Mouse (Mus musculus): ENCODE measurements around the gene Fkbp7. TPM values are rescaled to one million over a fixed set of nuclear protein-coding genes. Genes with fewer than 3 reads are reported as not detected.

The Fkbp7 gene
- 57.6 and 57.9 TPM in 2 replicates for polyA plus RNA-seq (2014; fragmentation: Nextera tagmentation; extraction: Ambion mirVana)

DNA sequence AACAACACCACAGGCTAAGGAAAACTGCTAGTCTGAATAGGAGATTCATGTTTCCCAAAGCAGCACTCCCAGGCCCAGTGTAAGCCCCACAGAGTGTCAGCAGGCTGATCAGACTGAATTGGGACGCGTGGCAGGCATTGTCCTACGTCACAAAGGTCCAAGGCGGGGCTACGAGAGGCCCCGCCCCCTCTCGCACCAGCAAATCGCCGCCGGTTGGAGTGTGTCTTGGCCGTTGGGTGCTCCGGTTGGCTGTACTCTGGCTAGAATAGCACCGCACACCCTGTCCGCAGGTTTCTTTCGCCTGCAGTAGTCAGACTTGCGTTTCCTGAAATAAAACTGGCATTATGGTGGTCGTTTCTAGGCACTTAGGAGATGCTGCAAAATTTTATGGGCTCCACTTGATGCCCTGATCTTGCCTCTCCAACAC is at the start of gene Fkbp7:
Gene Fkbp7, minus strand, starts transcription at position 151 of the 427 bp plus-strand sequence.
- H3K27ac ChIP-seq (ENCODE audit: low read depth): peak within 1 kb of the TSS; percentile 82
- under 1% methylated on average over 17 of the region's 17 CpGs for WGBS
- H3K9me3 ChIP-seq (ENCODE audit: control insufficient read depth, low read length): no peaks in the 10 kb centered on the region
- H3K36me3 ChIP-seq (ENCODE audit: control insufficient read depth, insufficient read depth, low read length): peaks cover 10% of the 10 kb centered on the region
- peak within 1 kb of the TSS; percentile 79 for H3K4me2 ChIP-seq (ENCODE audit: low read length)
- H3K4me1 ChIP-seq (replicated peaks; ENCODE audit: control insufficient read depth, insufficient read depth, low read length): peaks cover 9% of the 10 kb centered on the region
- peak within 1 kb of the TSS; percentile 67 for H3K9ac ChIP-seq (ENCODE audit: low read length)
- peak; percentile 98 for DNase-seq (ENCODE audit: low spot score)
- peak within 1 kb of the TSS; percentile 55 for H3K4me3 ChIP-seq (ENCODE audit: low read depth, low read length)
- ATAC-seq (replicated peaks; ENCODE audit: low FRiP score, low TSS enrichment, low read depth): peak; percentile 89
- H3K27me3 ChIP-seq (replicated peaks; ENCODE audit: control insufficient read depth, insufficient read depth, low read length): no peaks in the 10 kb centered on the region

- H3K4me3 ChIP-seq (ENCODE audit: low read depth, low read length): no peak overlapping the region
- no peak overlapping the region for H3K9ac ChIP-seq (ENCODE audit: low read length)
- no peaks in the 10 kb centered on the region for H3K27me3 ChIP-seq (replicated peaks; ENCODE audit: control insufficient read depth, insufficient read depth, low read length)
- DNase-seq (ENCODE audit: low spot score) (no peak), ATAC-seq (replicated peaks; ENCODE audit: low FRiP score, low TSS enrichment, low read depth) (no peak)
- WGBS: 96% methylated on average over 14 of the region's 14 CpGs
- H3K27ac ChIP-seq (ENCODE audit: low read depth): no peak overlapping the region
- no peak overlapping the region for H3K4me2 ChIP-seq (ENCODE audit: low read length)
- H3K4me1 ChIP-seq (replicated peaks; ENCODE audit: control insufficient read depth, insufficient read depth, low read length): no peaks in the 10 kb centered on the region
- H3K9me3 ChIP-seq (ENCODE audit: control insufficient read depth, low read length): no peaks in the 10 kb centered on the region
- no peaks in the 10 kb centered on the region for H3K36me3 ChIP-seq (ENCODE audit: control insufficient read depth, insufficient read depth, low read length)
Observed at GRCm38 (mm10) chr2:76719650-76720049, 46.7 kb upstream of the Fkbp7 start.

DNA sequence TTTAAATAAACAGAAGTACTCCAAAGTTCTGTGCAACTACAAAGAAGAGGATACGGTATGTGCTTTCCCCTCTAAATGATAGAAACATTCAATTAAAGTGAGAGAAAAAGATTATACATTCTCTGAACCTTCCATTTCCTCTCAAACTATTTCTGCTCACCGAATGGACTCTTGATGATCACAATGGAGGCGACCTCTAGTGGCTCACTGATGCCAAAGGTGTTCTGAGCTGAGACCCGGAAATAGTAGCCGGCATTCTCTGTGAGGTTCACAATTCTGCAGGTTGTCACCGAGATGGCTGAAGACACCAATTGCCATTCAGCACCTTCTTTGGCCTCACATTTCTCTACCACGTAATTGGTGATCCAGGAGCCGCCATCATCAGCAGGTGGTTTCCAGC is 42.1 kb upstream of the Fkbp7 start:
- H3K9me3 ChIP-seq (ENCODE audit: control insufficient read depth, low read length): peaks cover 9% of the 10 kb centered on the region; the same call in 1 of the 2 replicates
- DNase-seq (ENCODE audit: low spot score): no peak
- WGBS: 66% methylated on average over 8 of the region's 8 CpGs

DNA sequence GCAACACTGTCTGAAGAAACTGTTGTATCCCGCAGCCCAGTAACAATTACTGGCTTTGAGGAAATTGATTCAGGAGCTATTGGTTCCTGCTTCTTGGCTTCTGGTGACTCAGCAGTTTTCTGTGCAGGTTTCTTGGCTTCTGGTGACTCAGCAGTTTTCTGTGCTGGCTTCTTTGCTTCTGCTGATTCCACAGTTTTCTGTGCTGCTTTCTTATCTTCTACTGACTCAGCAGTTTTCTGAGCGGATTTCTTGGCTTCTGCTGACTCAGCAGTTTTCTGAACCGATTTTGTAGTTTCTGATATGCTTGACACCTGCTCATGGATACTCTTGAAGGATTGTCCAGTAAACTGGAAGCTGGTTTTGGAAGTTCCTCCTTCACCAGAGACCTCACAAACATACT is 35.6 kb upstream of the Fkbp7 start:
- no peak overlapping the region for H3K4me3 ChIP-seq (ENCODE audit: low read depth, low read length)
- no peak overlapping the region for H3K4me2 ChIP-seq (ENCODE audit: low read length)
- H3K27me3 ChIP-seq (replicated peaks; ENCODE audit: control insufficient read depth, insufficient read depth, low read length): no peaks in the 10 kb centered on the region
- no peak overlapping the region for H3K27ac ChIP-seq (ENCODE audit: low read depth)
- no peaks in the 10 kb centered on the region for H3K36me3 ChIP-seq (ENCODE audit: control insufficient read depth, insufficient read depth, low read length)
- H3K9me3 ChIP-seq (ENCODE audit: control insufficient read depth, low read length): peaks cover 12% of the 10 kb centered on the region; the same call in 1 of the 2 replicates
- 95% methylated on average over 3 of the region's 3 CpGs for WGBS
- H3K9ac ChIP-seq (ENCODE audit: low read length): no peak overlapping the region
- no peak for DNase-seq (ENCODE audit: low spot score)
- ATAC-seq (replicated peaks; ENCODE audit: low FRiP score, low TSS enrichment, low read depth): no peak
- no peaks in the 10 kb centered on the region for H3K4me1 ChIP-seq (replicated peaks; ENCODE audit: control insufficient read depth, insufficient read depth, low read length)

More for the DNA sequence above, 42.1 kb upstream of the Fkbp7 start:
- Histone ChIP-seq H3K9ac (ENCODE audit: low read length) (no peak overlapping the region), H3K4me1 (replicated peaks; ENCODE audit: control insufficient read depth, insufficient read depth, low read length) (no peaks in the 10 kb centered on the region), H3K4me3 (ENCODE audit: low read depth, low read length) (no peak overlapping the region), H3K36me3 (ENCODE audit: control insufficient read depth, insufficient read depth, low read length) (no peaks in the 10 kb centered on the region), H3K4me2 (ENCODE audit: low read length) (no peak overlapping the region), H3K27me3 (replicated peaks; ENCODE audit: control insufficient read depth, insufficient read depth, low read length) (no peaks in the 10 kb centered on the region), H3K27ac (ENCODE audit: low read depth) (no peak overlapping the region)
- ATAC-seq (replicated peaks; ENCODE audit: low FRiP score, low TSS enrichment, low read depth): no peak

GRCm38 (mm10) chr2:76705655-76706054 is 32.7 kb upstream of the Fkbp7 start:
- Histone ChIP-seq H3K27me3 (replicated peaks; ENCODE audit: control insufficient read depth, insufficient read depth, low read length) (no peaks in the 10 kb centered on the region), H3K27ac (ENCODE audit: low read depth) (no peak overlapping the region), H3K4me3 (ENCODE audit: low read depth, low read length) (no peak overlapping the region), H3K4me2 (ENCODE audit: low read length) (no peak overlapping the region), H3K36me3 (ENCODE audit: control insufficient read depth, insufficient read depth, low read length) (no peaks in the 10 kb centered on the region), H3K4me1 (replicated peaks; ENCODE audit: control insufficient read depth, insufficient read depth, low read length) (no peaks in the 10 kb centered on the region), H3K9ac (ENCODE audit: low read length) (no peak overlapping the region), H3K9me3 (ENCODE audit: control insufficient read depth, low read length) (0 out of 2 replicates have a peak, but pooled peaks cover 6% of the 10 kb centered on the region)
- ATAC-seq (replicated peaks; ENCODE audit: low FRiP score, low TSS enrichment, low read depth): no peak
- no peak for DNase-seq (ENCODE audit: low spot score)
- 93% methylated on average over 13 of the region's 13 CpGs for WGBS

GRCm38 (mm10) chr2:76702751-76703150 is 29.8 kb upstream of the Fkbp7 start:
- no peaks in the 10 kb centered on the region for H3K27me3 ChIP-seq (replicated peaks; ENCODE audit: control insufficient read depth, insufficient read depth, low read length)
- no peaks in the 10 kb centered on the region for H3K4me1 ChIP-seq (replicated peaks; ENCODE audit: control insufficient read depth, insufficient read depth, low read length)
- H3K9me3 ChIP-seq (ENCODE audit: control insufficient read depth, low read length): no peaks in the 10 kb centered on the region
- no peak overlapping the region for H3K9ac ChIP-seq (ENCODE audit: low read length)
- 77% methylated on average over 5 of the region's 5 CpGs for WGBS
- DNase-seq (ENCODE audit: low spot score) (no peak), ATAC-seq (replicated peaks; ENCODE audit: low FRiP score, low TSS enrichment, low read depth) (no peak)
- H3K27ac ChIP-seq (ENCODE audit: low read depth): no peak overlapping the region
- no peak overlapping the region for H3K4me2 ChIP-seq (ENCODE audit: low read length)
- no peak overlapping the region for H3K4me3 ChIP-seq (ENCODE audit: low read depth, low read length)
- no peaks in the 10 kb centered on the region for H3K36me3 ChIP-seq (ENCODE audit: control insufficient read depth, insufficient read depth, low read length)

- Histone ChIP-seq H3K4me2 (ENCODE audit: low read length) (no peak overlapping the region), H3K4me3 (ENCODE audit: low read depth, low read length) (no peak overlapping the region), H3K9ac (ENCODE audit: low read length) (no peak overlapping the region), H3K27me3 (replicated peaks; ENCODE audit: control insufficient read depth, insufficient read depth, low read length) (no peaks in the 10 kb centered on the region), H3K36me3 (ENCODE audit: control insufficient read depth, insufficient read depth, low read length) (peaks cover 1% of the 10 kb centered on the region; the same call in 1 of the 2 replicates), H3K4me1 (replicated peaks; ENCODE audit: control insufficient read depth, insufficient read depth, low read length) (no peaks in the 10 kb centered on the region), H3K27ac (ENCODE audit: low read depth) (no peak overlapping the region), H3K9me3 (ENCODE audit: control insufficient read depth, low read length) (no peaks in the 10 kb centered on the region)
- no peak for DNase-seq (ENCODE audit: low spot score)
- no peak for ATAC-seq (replicated peaks; ENCODE audit: low FRiP score, low TSS enrichment, low read depth)
- WGBS: 72% methylated on average over 3 of the region's 3 CpGs
Observed at GRCm38 (mm10) chr2:76702188-76702587, 29.3 kb upstream of the Fkbp7 start.

DNA sequence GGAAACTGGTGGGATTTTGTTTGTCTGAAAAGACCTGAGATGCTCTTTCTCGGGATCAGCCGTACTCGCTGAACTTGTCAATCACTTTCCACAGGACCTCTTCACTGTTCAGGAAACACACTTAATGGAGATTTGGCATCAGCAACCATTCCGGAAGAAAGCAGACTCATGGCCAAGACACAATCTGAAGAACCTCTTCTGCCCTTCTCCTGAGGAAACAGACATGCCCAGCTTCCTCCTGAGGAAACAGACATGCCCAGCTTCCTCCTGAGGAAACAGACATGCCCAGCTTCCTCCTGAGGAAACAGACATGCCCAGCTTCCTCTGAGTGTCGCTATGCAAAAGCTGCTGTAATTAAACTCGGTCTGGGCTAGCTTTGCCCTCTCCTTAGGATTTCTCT is 22.4 kb upstream of the Fkbp7 start:
- Histone ChIP-seq H3K4me2 (ENCODE audit: low read length) (no peak overlapping the region), H3K4me3 (ENCODE audit: low read depth, low read length) (no peak overlapping the region), H3K36me3 (ENCODE audit: control insufficient read depth, insufficient read depth, low read length) (peaks cover 68% of the 10 kb centered on the region), H3K9ac (ENCODE audit: low read length) (no peak overlapping the region), H3K4me1 (replicated peaks; ENCODE audit: control insufficient read depth, insufficient read depth, low read length) (no peaks in the 10 kb centered on the region), H3K27ac (ENCODE audit: low read depth) (no peak overlapping the region), H3K9me3 (ENCODE audit: control insufficient read depth, low read length) (no peaks in the 10 kb centered on the region), H3K27me3 (replicated peaks; ENCODE audit: control insufficient read depth, insufficient read depth, low read length) (no peaks in the 10 kb centered on the region)
- ATAC-seq (replicated peaks; ENCODE audit: low FRiP score, low TSS enrichment, low read depth): no peak
- no peak for DNase-seq (ENCODE audit: low spot score)
- WGBS: 85% methylated on average over 6 of the region's 6 CpGs

DNA sequence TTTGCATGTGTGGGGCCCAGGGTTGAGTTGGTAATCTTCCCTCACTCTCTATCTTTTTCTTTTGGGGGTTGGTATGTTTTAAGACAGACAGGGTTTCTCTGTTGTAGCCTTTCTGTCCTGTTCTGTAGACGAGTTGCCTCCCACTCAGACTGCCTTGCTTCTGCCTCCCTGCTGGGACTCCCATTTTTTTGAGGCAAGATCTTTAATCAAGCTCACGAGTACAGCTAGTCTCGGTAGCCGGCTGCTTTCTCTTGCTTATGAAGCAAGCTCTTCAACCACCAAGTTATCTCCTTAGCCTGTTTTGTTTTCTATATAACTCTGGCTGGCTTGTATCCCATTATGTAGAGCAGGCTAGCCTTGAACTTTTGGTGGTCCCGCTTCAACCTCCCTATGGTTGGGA is 20.8 kb upstream of the Fkbp7 start:
- no peak overlapping the region for H3K27ac ChIP-seq (ENCODE audit: low read depth)
- ATAC-seq (replicated peaks; ENCODE audit: low FRiP score, low TSS enrichment, low read depth) (no peak), DNase-seq (ENCODE audit: low spot score) (no peak)
- H3K9me3 ChIP-seq (ENCODE audit: control insufficient read depth, low read length): no peaks in the 10 kb centered on the region
- no peak overlapping the region for H3K4me3 ChIP-seq (ENCODE audit: low read depth, low read length)
- peaks cover 69% of the 10 kb centered on the region for H3K36me3 ChIP-seq (ENCODE audit: control insufficient read depth, insufficient read depth, low read length)
- no peaks in the 10 kb centered on the region for H3K4me1 ChIP-seq (replicated peaks; ENCODE audit: control insufficient read depth, insufficient read depth, low read length)
- WGBS: 87% methylated on average over 5 of the region's 5 CpGs
- no peak overlapping the region for H3K9ac ChIP-seq (ENCODE audit: low read length)
- H3K4me2 ChIP-seq (ENCODE audit: low read length): no peak overlapping the region
- H3K27me3 ChIP-seq (replicated peaks; ENCODE audit: control insufficient read depth, insufficient read depth, low read length): no peaks in the 10 kb centered on the region

All from intestine, embryonic 14.5 days (tissue).